Mouse (Mus musculus): ENCODE results near the gene Nkd1. TPM values are rescaled to one million over a fixed set of nuclear protein-coding genes. Genes with fewer than 3 reads are reported as not detected.

Nkd1 gene
- 3.0 and 3.4 TPM in 2 replicates for polyA plus RNA-seq (2012; rRNA removed)

GRCm38 (mm10) chr8:88520985-88521527, at the start of gene Nkd1:
Nkd1 (plus strand) TSS chr8:88521354.
- H3K4me3 ChIP-seq (ENCODE audit: control insufficient read depth, insufficient read depth, low read length), result peak within 1 kb of the TSS; percentile 84
- TF ChIP-seq POLR2A (IDR thresholded peaks at IDR 0.05; ENCODE audit: control insufficient read depth, extremely low read depth, insufficient read depth, low read length, poor library complexity), result no peak; the same call in 1 of the 2 replicates
- no peak for TF ChIP-seq CTCF (IDR thresholded peaks at IDR 0.05; ENCODE audit: borderline replicate concordance, control insufficient read depth, extremely low read depth, insufficient read depth, low read length, poor library complexity)
- no peaks in the 10 kb centered on the region for H3K36me3 ChIP-seq (ENCODE audit: control insufficient read depth, insufficient read depth, low read length)
- WGBS, result 2% methylated on average over 62 of the region's 67 CpGs
- H3K27me3 ChIP-seq (ENCODE audit: control insufficient read depth, insufficient read depth, low read length), result peaks cover 15% of the 10 kb centered on the region
- no peak within 1 kb of the TSS for H3K27ac ChIP-seq (ENCODE audit: control insufficient read depth, insufficient read depth, low read length)
- peak; percentile 83 for DNase-seq
- peaks cover 25% of the 10 kb centered on the region for H3K4me1 ChIP-seq (replicated peaks; ENCODE audit: control insufficient read depth, insufficient read depth, low read length)

GRCm38 (mm10) chr8:88481290-88481689, 39.9 kb upstream of the Nkd1 start:
- 92% methylated on average over 4 of the region's 4 CpGs for WGBS
- TF ChIP-seq CTCF (IDR thresholded peaks at IDR 0.05; ENCODE audit: borderline replicate concordance, control insufficient read depth, extremely low read depth, insufficient read depth, low read length, poor library complexity), result no peak
- no peak for TF ChIP-seq POLR2A (IDR thresholded peaks at IDR 0.05; ENCODE audit: control insufficient read depth, extremely low read depth, insufficient read depth, low read length, poor library complexity)

GRCm38 (mm10) chr8:88488391-88488829, 32.7 kb upstream of the Nkd1 start:
- WGBS, result 57% methylated on average over 5 of the region's 5 CpGs
- Histone ChIP-seq H3K27ac (ENCODE audit: control insufficient read depth, insufficient read depth, low read length) (no peak overlapping the region), H3K4me3 (ENCODE audit: control insufficient read depth, insufficient read depth, low read length) (no peak overlapping the region), H3K27me3 (ENCODE audit: control insufficient read depth, insufficient read depth, low read length) (no peaks in the 10 kb centered on the region), H3K36me3 (ENCODE audit: control insufficient read depth, insufficient read depth, low read length) (no peaks in the 10 kb centered on the region), H3K4me1 (replicated peaks; ENCODE audit: control insufficient read depth, insufficient read depth, low read length) (no peaks in the 10 kb centered on the region)
- no peak for DNase-seq
- TF ChIP-seq CTCF (IDR thresholded peaks at IDR 0.05; ENCODE audit: borderline replicate concordance, control insufficient read depth, extremely low read depth, insufficient read depth, low read length, poor library complexity) (no peak), POLR2A (IDR thresholded peaks at IDR 0.05; ENCODE audit: control insufficient read depth, extremely low read depth, insufficient read depth, low read length, poor library complexity) (no peak)

More at GRCm38 (mm10) chr8:88481290-88481689, 39.9 kb upstream of the Nkd1 start:
- no peak for DNase-seq
- Histone ChIP-seq H3K27ac (ENCODE audit: control insufficient read depth, insufficient read depth, low read length) (no peak overlapping the region), H3K27me3 (ENCODE audit: control insufficient read depth, insufficient read depth, low read length) (no peaks in the 10 kb centered on the region), H3K36me3 (ENCODE audit: control insufficient read depth, insufficient read depth, low read length) (no peaks in the 10 kb centered on the region), H3K4me3 (ENCODE audit: control insufficient read depth, insufficient read depth, low read length) (no peak overlapping the region), H3K4me1 (replicated peaks; ENCODE audit: control insufficient read depth, insufficient read depth, low read length) (no peaks in the 10 kb centered on the region)

- 97% methylated on average over 2 of the region's 2 CpGs for WGBS
- Histone ChIP-seq H3K4me1 (replicated peaks; ENCODE audit: control insufficient read depth, insufficient read depth, low read length) (no peaks in the 10 kb centered on the region), H3K4me3 (ENCODE audit: control insufficient read depth, insufficient read depth, low read length) (no peak overlapping the region), H3K36me3 (ENCODE audit: control insufficient read depth, insufficient read depth, low read length) (no peaks in the 10 kb centered on the region), H3K27ac (ENCODE audit: control insufficient read depth, insufficient read depth, low read length) (no peak overlapping the region), H3K27me3 (ENCODE audit: control insufficient read depth, insufficient read depth, low read length) (no peaks in the 10 kb centered on the region)
- TF ChIP-seq POLR2A (IDR thresholded peaks at IDR 0.05; ENCODE audit: control insufficient read depth, extremely low read depth, insufficient read depth, low read length, poor library complexity) (no peak), CTCF (IDR thresholded peaks at IDR 0.05; ENCODE audit: borderline replicate concordance, control insufficient read depth, extremely low read depth, insufficient read depth, low read length, poor library complexity) (no peak)
- DNase-seq, result no peak
Observed at GRCm38 (mm10) chr8:88494076-88494475, 27.1 kb upstream of the Nkd1 start.

- Histone ChIP-seq H3K4me1 (replicated peaks; ENCODE audit: control insufficient read depth, insufficient read depth, low read length) (no peaks in the 10 kb centered on the region), H3K27me3 (ENCODE audit: control insufficient read depth, insufficient read depth, low read length) (no peaks in the 10 kb centered on the region), H3K4me3 (ENCODE audit: control insufficient read depth, insufficient read depth, low read length) (no peak overlapping the region), H3K36me3 (ENCODE audit: control insufficient read depth, insufficient read depth, low read length) (no peaks in the 10 kb centered on the region), H3K27ac (ENCODE audit: control insufficient read depth, insufficient read depth, low read length) (no peak overlapping the region)
- no peak for DNase-seq
- 86% methylated on average over 11 of the region's 11 CpGs for WGBS
- TF ChIP-seq POLR2A (IDR thresholded peaks at IDR 0.05; ENCODE audit: control insufficient read depth, extremely low read depth, insufficient read depth, low read length, poor library complexity), result no peak
- TF ChIP-seq CTCF (IDR thresholded peaks at IDR 0.05; ENCODE audit: borderline replicate concordance, control insufficient read depth, extremely low read depth, insufficient read depth, low read length, poor library complexity), result no peak
Observed at GRCm38 (mm10) chr8:88495071-88495805, 25.9 kb upstream of the Nkd1 start.

GRCm38 (mm10) chr8:88502143-88502542, 19.0 kb upstream of the Nkd1 start:
- DNase-seq, result no peak
- no peak overlapping the region for H3K27ac ChIP-seq (ENCODE audit: control insufficient read depth, insufficient read depth, low read length)
- no peaks in the 10 kb centered on the region for H3K4me1 ChIP-seq (replicated peaks; ENCODE audit: control insufficient read depth, insufficient read depth, low read length)
- TF ChIP-seq CTCF (IDR thresholded peaks at IDR 0.05; ENCODE audit: borderline replicate concordance, control insufficient read depth, extremely low read depth, insufficient read depth, low read length, poor library complexity) (no peak), POLR2A (IDR thresholded peaks at IDR 0.05; ENCODE audit: control insufficient read depth, extremely low read depth, insufficient read depth, low read length, poor library complexity) (no peak)
- no peak overlapping the region for H3K4me3 ChIP-seq (ENCODE audit: control insufficient read depth, insufficient read depth, low read length)
- H3K36me3 ChIP-seq (ENCODE audit: control insufficient read depth, insufficient read depth, low read length), result no peaks in the 10 kb centered on the region
- H3K27me3 ChIP-seq (ENCODE audit: control insufficient read depth, insufficient read depth, low read length), result no peaks in the 10 kb centered on the region
- 98% methylated on average over 3 of the region's 3 CpGs for WGBS
